Mouse (Mus musculus) retina, adult 2 months (tissue): ENCODE results near the gene Olfr16.

Experiments used
- DNase-seq: peaks from one replicate; pipeline ENCODE4 v3.0.0-alpha.2; 2012; ENCODE audit warnings: low read depth, low spot score

Olfr16 gene

DNA sequence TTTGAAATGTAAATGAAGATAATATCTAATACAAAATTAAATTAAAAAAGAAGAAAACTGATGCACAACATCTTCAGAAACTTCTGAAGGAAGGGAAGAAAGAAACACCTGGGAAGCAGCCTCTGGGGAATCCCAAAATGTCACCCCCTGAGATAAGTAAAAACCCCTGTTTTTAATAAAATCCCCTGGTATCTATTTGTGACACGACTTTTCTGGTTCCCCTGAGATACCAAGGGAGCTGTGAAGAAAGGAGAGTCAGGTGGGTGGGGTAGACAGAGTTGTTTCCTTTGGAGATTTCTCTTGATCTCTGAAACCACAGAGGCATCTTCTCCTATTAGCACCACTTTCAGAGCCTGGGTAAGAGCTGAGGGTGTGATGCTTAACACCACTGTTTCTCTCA is at the start of gene Olfr16:
Gene Olfr16 (plus strand): TSS at position 250 of the 400 bp plus-strand sequence.
- no peak for DNase-seq

- DNase-seq: no peak
These were observed 46.9 kb upstream of the Olfr16 start for GRCm38 (mm10) chr1:172903313-172903712.

DNA sequence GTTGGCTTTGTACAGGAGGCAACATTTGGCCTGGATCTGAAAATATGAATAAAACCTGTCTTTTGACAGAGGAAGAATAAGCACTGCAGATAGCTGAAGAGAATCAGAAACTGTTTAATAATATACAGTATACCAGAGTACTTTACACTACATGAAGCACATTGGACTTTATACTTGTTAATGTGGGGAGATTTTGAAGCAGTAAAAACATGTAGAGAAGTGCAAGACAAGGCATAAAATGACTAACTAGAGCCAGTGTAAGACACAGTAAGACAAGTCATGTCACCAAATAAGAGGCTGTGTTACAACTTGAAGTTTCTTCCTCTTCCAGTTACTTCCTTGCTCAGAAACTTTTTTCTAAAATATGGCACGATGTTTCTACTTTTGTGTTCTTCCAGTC is 33.1 kb upstream of the Olfr16 start:
- DNase-seq: no peak

DNA sequence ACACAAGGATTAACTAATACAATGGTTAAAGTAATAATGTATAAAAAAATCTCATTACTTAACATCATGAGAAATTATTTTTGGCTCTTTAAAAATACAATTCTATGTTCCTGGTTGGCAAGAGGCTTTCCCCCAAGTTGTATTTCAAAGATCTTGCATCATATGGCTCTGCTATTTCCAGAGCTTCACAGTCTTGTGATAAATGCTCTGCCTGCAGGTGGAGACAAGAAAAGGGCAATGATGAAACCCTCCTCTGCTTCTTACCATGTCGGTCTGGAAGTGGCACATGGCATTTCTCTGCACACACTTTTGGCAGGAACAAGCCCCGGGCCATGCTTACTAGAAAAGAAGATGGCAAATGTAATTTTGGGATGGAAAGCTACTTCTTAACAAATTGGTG is 31.8 kb upstream of the Olfr16 start:
- no peak for DNase-seq

DNA sequence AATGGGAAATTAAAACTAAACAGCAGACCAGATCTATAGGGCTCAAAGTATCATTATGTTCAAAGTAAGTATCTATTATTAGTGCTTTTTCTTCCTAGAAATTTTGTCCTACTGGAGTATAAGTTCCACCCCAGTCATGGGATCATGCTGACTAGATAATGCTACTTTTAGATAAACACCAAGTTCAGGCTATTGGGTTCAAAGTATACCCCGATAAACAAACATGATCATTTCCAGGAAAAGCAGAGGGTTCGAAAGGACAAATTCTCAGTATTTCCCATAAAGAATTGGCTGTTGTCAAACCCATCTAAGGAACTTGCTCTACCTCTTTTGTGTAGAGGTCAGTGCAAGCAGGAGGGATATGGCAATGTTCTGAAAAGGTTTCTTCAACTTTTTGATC is 18.0 kb upstream of the Olfr16 start:
- no peak for DNase-seq

DNA sequence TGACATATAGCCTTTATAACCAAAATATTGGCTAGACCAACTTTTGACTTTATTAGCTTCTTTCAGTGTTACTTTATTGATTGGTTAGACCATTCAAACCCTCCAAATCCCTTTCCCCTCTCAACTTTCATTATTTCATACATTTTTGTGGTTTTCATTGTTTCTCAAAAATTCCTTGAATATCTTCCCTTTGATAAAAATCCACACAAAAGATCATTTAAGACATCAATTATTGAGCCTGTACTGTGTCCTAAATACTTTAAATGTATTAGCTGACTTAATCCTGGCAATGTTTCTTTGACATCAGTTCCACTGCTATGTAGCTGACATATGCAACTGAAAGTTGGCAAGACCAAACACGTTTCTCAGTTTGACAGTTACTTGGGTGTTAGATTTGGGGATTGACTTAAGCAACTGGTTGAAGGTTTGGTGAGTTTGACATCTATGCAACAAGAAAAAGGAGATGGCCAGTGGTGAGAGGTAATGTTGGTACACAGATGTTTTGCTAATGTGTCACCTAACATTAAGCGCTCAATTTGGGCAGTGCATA is 1.0 kb downstream of the Olfr16 start:
- DNase-seq: no peak

GRCm38 (mm10) chr1:172955376-172955775 is 5.2 kb downstream of the Olfr16 start:
- no peak for DNase-seq

- no peak for DNase-seq
These were observed 10.2 kb downstream of the Olfr16 start for GRCm38 (mm10) chr1:172960452-172960851.

- no peak for DNase-seq
These were observed 39.8 kb downstream of the Olfr16 start for GRCm38 (mm10) chr1:172989794-172990634.

DNA sequence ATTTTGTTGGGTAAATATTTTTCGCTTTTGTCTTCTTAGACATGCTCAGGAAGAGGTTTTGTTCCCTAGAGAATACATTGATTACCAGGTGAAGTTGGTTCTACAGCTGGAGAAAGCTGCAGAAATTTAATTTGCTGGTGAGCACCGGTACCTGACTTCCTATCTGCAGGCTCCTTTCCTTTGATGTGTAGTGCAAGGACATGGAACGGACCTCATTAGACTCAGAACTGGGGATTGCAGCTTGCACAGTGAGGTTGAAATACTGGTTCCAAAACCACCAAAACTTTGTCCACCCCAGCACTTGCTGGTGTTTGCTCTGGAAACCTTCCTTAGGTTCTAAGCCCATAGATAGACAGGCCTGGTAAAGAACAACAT is 40.4 kb downstream of the Olfr16 start:
- DNase-seq: no peak
